In the genomic region with DNA sequence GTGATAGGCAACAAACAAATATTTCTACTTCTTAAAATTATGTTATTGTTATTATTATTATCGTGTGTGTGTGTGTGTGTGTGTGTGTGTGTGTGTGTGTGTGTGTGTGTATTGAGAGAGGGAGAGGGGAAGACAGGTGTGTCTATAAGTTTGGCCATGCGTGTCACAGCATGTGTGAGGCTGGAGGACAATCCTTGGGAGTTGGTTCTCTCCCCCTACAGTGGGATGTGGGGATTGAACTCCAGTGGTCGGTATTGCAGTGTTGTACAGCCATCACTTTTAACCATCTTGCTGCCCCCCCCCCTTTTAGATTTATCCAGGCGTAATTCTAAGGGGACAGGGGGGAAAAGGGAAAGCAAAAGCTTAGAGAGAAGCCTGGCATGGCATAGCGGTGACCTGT, we compare ENCODE assay signal across 31 mouse cellular contexts. TPM values are rescaled to one million over a fixed set of nuclear protein-coding genes. Genes with fewer than 3 reads are reported as not detected.
"Had no signal": no experiment of that assay in that cellular context is flagged by ENCODE, and none has a peak within 500 bp of the region (broad histone marks: within the 10 kb centered on the region; RNA-seq: fewer than 3 reads in every experiment).

No protein-coding gene starts in this region.

- DNase-seq: heart, postnatal 10 days; heart, postnatal 36 days; heart, postnatal 4 days; kidney, adult 11 months; kidney, adult 18-20 months; kidney, adult 2 months; kidney, adult 8-10 months; kidney, adult 9 months; kidney, postnatal 10 days; kidney, postnatal 14 days; kidney, postnatal 25 days; kidney, postnatal 36 days; kidney, postnatal 4 days; layer of hippocampus, adult 9-11 months; layer of hippocampus, postnatal 36 days had no signal

- H3K36me3 ChIP-seq: hindbrain, embryonic 10.5 days; hindbrain, embryonic 12.5 days; hindbrain, embryonic 13.5 days; hindbrain, embryonic 15.5 days had no signal

- H3K4me1 ChIP-seq: heart, embryonic 12.5 days had no signal

- H3K4me3 ChIP-seq: heart, embryonic 12.5 days; heart, embryonic 13.5 days; heart, embryonic 15.5 days; hindbrain, embryonic 10.5 days; hindbrain, embryonic 12.5 days; hindbrain, embryonic 13.5 days; hindbrain, embryonic 15.5 days; intestine, embryonic 15.5 days; kidney, embryonic 15.5 days; layer of hippocampus, adult 2 months; left cerebral cortex, adult 2 months had no signal

- H3K27ac ChIP-seq: heart, embryonic 13.5 days; heart, embryonic 15.5 days; hindbrain, embryonic 10.5 days; hindbrain, embryonic 12.5 days; hindbrain, embryonic 13.5 days; hindbrain, embryonic 14.5 days; hindbrain, embryonic 15.5 days; hindbrain, postnatal 0 days; intestine, embryonic 15.5 days; kidney, embryonic 15.5 days; kidney, postnatal 0 days; layer of hippocampus, adult 2 months; left cerebral cortex, adult 2 months had no signal

- H3K9me3 ChIP-seq: heart, embryonic 12.5 days; heart, embryonic 13.5 days; heart, embryonic 15.5 days; hindbrain, embryonic 10.5 days; hindbrain, embryonic 12.5 days; hindbrain, embryonic 13.5 days; hindbrain, embryonic 15.5 days; intestine, embryonic 15.5 days; kidney, embryonic 15.5 days had no signal

- H3K27me3 ChIP-seq: heart, embryonic 12.5 days; heart, embryonic 13.5 days; heart, embryonic 15.5 days; hindbrain, embryonic 12.5 days; hindbrain, embryonic 13.5 days; hindbrain, embryonic 15.5 days; intestine, embryonic 15.5 days; kidney, embryonic 15.5 days had no signal

RNA-seq across cellular contexts. Expression of a gene that starts 28.7 kb away (rescaled TPM):
- total RNA-seq: hematopoietic stem cell, adult 5-6 weeks had no signal
- polyA plus RNA-seq: hindbrain, embryonic 11.5 days had no signal
